ENCODE assay signal across 7 mouse cellular contexts in genomic region chr5:53490697-53491099, GRCm38 (mm10). TPM values are rescaled to one million over a fixed set of nuclear protein-coding genes. Genes with fewer than 3 reads are reported as not detected.
DNase-seq lines count a peak whose midpoint lies in the region; ATAC-seq lines count a peak whose summit lies in the region.

No protein-coding gene starts in this region.

- intact Hi-C loops in left cerebral cortex, postnatal 10 days (cut with DNase I) = no loop called here

- DNase-seq in 3T3-L1 (ENCODE audit: low read depth, low spot score) = peak; percentile 100
- peak; percentile 88 for DNase-seq in CD4-positive helper T cell, adult 2 months (ENCODE audit: low read depth, low spot score)
- peak; percentile 67 for DNase-seq in adrenal gland, postnatal 14 days
- no peak for DNase-seq in right cerebral cortex, adult 2 months (ENCODE audit: low spot score in 2 of 2)
- DNase-seq in left cerebral cortex, postnatal 10 days (ENCODE audit: extremely low spot score in 1 of 2, low spot score in 2 of 2) = no peak
- DNase-seq in cerebellum, adult 8-10 months = no peak

- peak; percentile 82 for ATAC-seq in megakaryocyte, adult 5-6 weeks (ENCODE audit: poor library complexity, severe bottlenecking)

RNA-seq across cellular contexts. Expression of gene Rbpj, which starts 24.7 kb away (rescaled TPM):
- 31.4 and 36.2 TPM in 2 replicates for total RNA-seq in adrenal gland, postnatal 14 days (2021)
- 92.4 and 93.2 TPM in 2 replicates for total RNA-seq in megakaryocyte, adult 5-6 weeks (2015)
- total RNA-seq in megakaryocyte, adult 5-6 weeks (2017) = 50.8 and 64.1 TPM in 2 replicates
- total RNA-seq in left cerebral cortex, postnatal 10 days (2021) = 10 to 100 TPM; 23.3 to 24.6 TPM

Comparison
In these comparisons a context has a peak if more than half of its experiments do, and no peak if none do; other contexts are left out.
1. DNase-seq: peak in 3T3-L1 (single experiment), CD4-positive helper T cell, adult 2 months (single experiment) and adrenal gland, postnatal 14 days (single experiment); none in right cerebral cortex, adult 2 months (0 of 2), left cerebral cortex, postnatal 10 days (0 of 2) and cerebellum, adult 8-10 months (single experiment).